Comparison of ENCODE assay signal across 10 mouse cellular contexts in the genomic region with DNA sequence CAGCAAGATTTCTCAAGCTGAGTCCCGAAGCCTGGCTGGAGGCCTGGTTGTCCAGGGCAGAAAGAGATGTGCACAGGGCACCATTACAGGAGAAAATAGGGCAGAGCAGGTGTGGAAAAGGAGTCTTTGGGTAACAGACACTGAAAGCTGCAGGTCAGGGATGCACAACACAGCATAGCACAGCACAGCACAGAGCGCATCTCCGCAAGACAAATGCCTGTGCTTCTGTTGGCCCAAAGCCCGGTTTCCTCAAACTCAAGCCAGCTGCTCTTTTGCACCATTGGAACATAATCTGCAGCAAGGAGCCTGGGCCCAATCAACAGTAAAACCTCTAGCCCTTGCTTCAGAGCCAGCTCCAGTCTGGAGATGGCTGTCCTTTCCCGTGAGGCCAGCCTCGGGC.
DNase-seq lines count a peak whose midpoint lies in the region; ATAC-seq and TF ChIP-seq lines count a peak whose summit lies in the region.
"Had no signal": no experiment of that assay in that cellular context is flagged by ENCODE, and none has a peak within 500 bp of the region (broad histone marks: within the 10 kb centered on the region; RNA-seq: fewer than 3 reads in every experiment).

No protein-coding gene starts in this region.

- H3K36me3 ChIP-seq in liver, embryonic 12.5 days, result no peaks in the 10 kb centered on the region
- H3K36me3 ChIP-seq in midbrain, embryonic 15.5 days (replicated peaks), result no peaks in the 10 kb centered on the region
- H3K36me3 ChIP-seq: midbrain, embryonic 12.5 days had no signal

- TF ChIP-seq CTCF in layer of hippocampus, adult 2 months (conservative IDR thresholded peaks at IDR 0.05), result no peak

- no peak overlapping the region for H3K27ac ChIP-seq in liver, embryonic 12.5 days
- H3K27ac ChIP-seq in layer of hippocampus, adult 2 months, result peak overlapping the region; percentile 21; the same call in 1 of the 2 replicates
- no peak overlapping the region for H3K27ac ChIP-seq in midbrain, embryonic 15.5 days
- H3K27ac ChIP-seq: midbrain, embryonic 12.5 days had no signal

- H3K4me2 ChIP-seq in liver, embryonic 12.5 days, result no peak overlapping the region
- no peak overlapping the region for H3K4me2 ChIP-seq in midbrain, embryonic 15.5 days
- H3K4me2 ChIP-seq: midbrain, embryonic 12.5 days had no signal

- H3K9ac ChIP-seq in liver, embryonic 12.5 days, result no peak overlapping the region
- no peak overlapping the region for H3K9ac ChIP-seq in midbrain, embryonic 15.5 days
- H3K9ac ChIP-seq: midbrain, embryonic 12.5 days had no signal

- H3K9me3 ChIP-seq in liver, embryonic 12.5 days (replicated peaks), result no peaks in the 10 kb centered on the region
- H3K9me3 ChIP-seq in midbrain, embryonic 15.5 days, result no peaks in the 10 kb centered on the region
- H3K9me3 ChIP-seq: midbrain, embryonic 12.5 days had no signal

- H3K4me1 ChIP-seq in liver, embryonic 12.5 days, result no peaks in the 10 kb centered on the region
- peaks cover 3% of the 10 kb centered on the region; the same call in 1 of the 2 replicates for H3K4me1 ChIP-seq in midbrain, embryonic 15.5 days
- H3K4me1 ChIP-seq: midbrain, embryonic 12.5 days had no signal

- peak; percentile 26 for DNase-seq in liver
- peak; percentile 60 for DNase-seq in cerebellum, adult 8-10 months
- DNase-seq in gastrocnemius, postnatal 10 days, result peak; percentile 65
- DNase-seq in layer of hippocampus, adult 2 months (ENCODE audit: low spot score in 2 of 2), result peak; percentile 41 to 63
- DNase-seq in ovary, postnatal 10 days (ENCODE audit: low spot score), result peak; percentile 42
- no peak for DNase-seq in thymus, postnatal 36 days

- WGBS in liver, embryonic 12.5 days (ENCODE audit: insufficient replicate concordance), result 75% methylated on average over 6 of the region's 6 CpGs
- 72% methylated on average over 6 of the region's 6 CpGs for WGBS in midbrain, embryonic 15.5 days

- ATAC-seq in liver, embryonic 12.5 days, result no peak
- no peak for ATAC-seq in midbrain, embryonic 15.5 days (replicated peaks)
- ATAC-seq: Patski had no signal

- peaks cover 6% of the 10 kb centered on the region; the same call in 1 of the 2 replicates for H3K27me3 ChIP-seq in liver, embryonic 12.5 days (replicated peaks)
- no peaks in the 10 kb centered on the region for H3K27me3 ChIP-seq in midbrain, embryonic 15.5 days (replicated peaks)

- no peak overlapping the region for H3K4me3 ChIP-seq in liver, embryonic 12.5 days
- H3K4me3 ChIP-seq in layer of hippocampus, adult 2 months, result no peak overlapping the region
- no peak overlapping the region for H3K4me3 ChIP-seq in midbrain, embryonic 15.5 days
- H3K4me3 ChIP-seq: midbrain, embryonic 12.5 days had no signal

Comparison
In these comparisons a context has a peak if more than half of its experiments do, and no peak if none do; other contexts are left out.
1. DNase-seq: peak in liver (single experiment), cerebellum, adult 8-10 months (single experiment), gastrocnemius, postnatal 10 days (single experiment), layer of hippocampus, adult 2 months (2 of 2) and ovary, postnatal 10 days (single experiment); none in thymus, postnatal 36 days (0 of 2).